Mouse (Mus musculus) cerebellum, adult 18-20 months (tissue): Measurements from ENCODE around the gene Qrich1.
A peak's percentile ranks its signal among the peaks of the same experiment; 100 is the strongest.
"Not testable (repeated sequence)": the region's sequence is repeated elsewhere in the genome, so short reads cannot be mapped to it uniquely, and the experiment has no call there.

Source experiments
- DNase-seq, 2 experiments: peaks; one replicate each; pipeline ENCODE4 v3.0.0; 2021

Gene Qrich1

GRCm38 (mm10) chr9:108591462-108591861 is 74.9 kb downstream of the Qrich1 start:
- DNase-seq = peak; percentile 61 to 65

- no peak for DNase-seq
Observed at GRCm38 (mm10) chr9:108594354-108594753, 77.7 kb downstream of the Qrich1 start.

DNA sequence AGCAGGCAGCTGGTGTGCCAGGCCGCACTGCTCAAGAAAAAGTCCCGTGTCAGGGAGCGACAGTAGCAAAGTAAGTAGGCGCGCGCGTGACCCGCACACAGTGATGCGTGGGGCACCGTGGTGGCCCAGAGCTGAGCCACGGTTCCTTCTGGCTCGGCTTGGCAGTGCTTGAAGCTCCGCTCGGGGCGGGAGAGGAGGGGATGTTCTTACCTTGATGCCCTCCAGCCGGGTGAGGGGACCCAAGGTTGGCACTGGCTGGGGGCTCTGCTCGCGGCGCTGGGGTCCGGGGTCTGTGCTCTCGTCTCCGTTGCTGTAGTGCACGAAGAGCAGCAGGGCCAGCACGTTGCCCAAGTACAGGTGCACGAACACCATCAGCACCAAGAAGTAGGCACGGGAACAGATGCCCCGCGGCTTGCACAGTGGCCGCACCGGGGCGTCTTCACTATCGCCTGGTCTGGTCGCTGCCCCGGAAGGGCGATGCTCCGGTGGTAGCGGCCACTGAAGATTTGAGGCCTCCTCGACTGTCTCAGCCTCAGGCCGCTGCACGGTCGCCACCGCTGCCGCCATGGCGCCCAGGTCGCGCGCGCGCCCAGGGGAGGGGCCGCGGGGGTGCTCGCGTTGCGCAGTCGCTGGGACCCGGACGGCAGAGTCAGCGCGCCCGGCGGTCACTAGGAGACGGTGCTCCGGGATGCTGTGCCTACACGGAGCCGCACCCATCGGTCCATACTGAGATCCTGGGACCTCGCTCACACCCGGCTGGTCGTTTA is 80.6 kb downstream of the Qrich1 start, which contains the start of gene P4htm:
Gene P4htm, minus strand, starts transcription at position 670 of the 767 bp plus-strand sequence.
- peak; percentile 82 to 87 for DNase-seq

- DNase-seq = no peak
Observed at GRCm38 (mm10) chr9:108599021-108599566, 82.5 kb downstream of the Qrich1 start.

DNA sequence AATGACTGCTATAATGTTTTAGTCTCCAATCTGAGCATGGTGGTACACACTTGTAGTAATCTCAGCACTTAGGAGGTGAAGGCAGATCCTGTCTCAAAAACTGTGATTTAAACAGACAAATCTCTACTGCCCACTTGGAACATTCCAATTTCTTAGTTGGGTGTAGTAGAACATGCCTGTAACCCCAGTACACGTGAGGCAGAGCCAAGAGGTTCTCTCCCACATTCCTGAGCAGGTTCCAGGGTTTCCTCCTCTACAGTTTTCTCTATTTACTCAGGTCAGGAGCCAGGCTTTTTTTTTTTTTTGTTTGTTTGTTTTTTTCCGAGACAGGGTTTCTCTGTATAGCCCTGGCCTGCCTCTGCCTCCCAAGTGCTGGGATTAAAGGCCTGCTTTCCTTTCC is 83.4 kb downstream of the Qrich1 start:
- no peak for DNase-seq

- DNase-seq = no peak
Observed at GRCm38 (mm10) chr9:108601986-108602385, 85.4 kb downstream of the Qrich1 start.

GRCm38 (mm10) chr9:108607929-108608328 is 91.3 kb downstream of the Qrich1 start:
- not testable (repeated sequence) for DNase-seq

GRCm38 (mm10) chr9:108608889-108609288 is 92.3 kb downstream of the Qrich1 start:
- DNase-seq = no peak
